Mouse (Mus musculus) C3H10T1/2 (cell line): ENCODE measurements around the gene Npy2r. TPM values are rescaled to one million over a fixed set of nuclear protein-coding genes. Genes with fewer than 3 reads are reported as not detected.

Experiments
- polyA plus RNA-seq, 2 experiments: library from polyadenylated mRNA; unstranded; fragments of >200 nt; fragmentation: generic; extraction: Trizol; gene quantifications; one replicate each; pipeline ENCODE4 v1.2.1; 2012; ENCODE audit warnings: missing spikeins in 2 of 2

The Npy2r gene
- polyA plus RNA-seq, result not detected

DNA sequence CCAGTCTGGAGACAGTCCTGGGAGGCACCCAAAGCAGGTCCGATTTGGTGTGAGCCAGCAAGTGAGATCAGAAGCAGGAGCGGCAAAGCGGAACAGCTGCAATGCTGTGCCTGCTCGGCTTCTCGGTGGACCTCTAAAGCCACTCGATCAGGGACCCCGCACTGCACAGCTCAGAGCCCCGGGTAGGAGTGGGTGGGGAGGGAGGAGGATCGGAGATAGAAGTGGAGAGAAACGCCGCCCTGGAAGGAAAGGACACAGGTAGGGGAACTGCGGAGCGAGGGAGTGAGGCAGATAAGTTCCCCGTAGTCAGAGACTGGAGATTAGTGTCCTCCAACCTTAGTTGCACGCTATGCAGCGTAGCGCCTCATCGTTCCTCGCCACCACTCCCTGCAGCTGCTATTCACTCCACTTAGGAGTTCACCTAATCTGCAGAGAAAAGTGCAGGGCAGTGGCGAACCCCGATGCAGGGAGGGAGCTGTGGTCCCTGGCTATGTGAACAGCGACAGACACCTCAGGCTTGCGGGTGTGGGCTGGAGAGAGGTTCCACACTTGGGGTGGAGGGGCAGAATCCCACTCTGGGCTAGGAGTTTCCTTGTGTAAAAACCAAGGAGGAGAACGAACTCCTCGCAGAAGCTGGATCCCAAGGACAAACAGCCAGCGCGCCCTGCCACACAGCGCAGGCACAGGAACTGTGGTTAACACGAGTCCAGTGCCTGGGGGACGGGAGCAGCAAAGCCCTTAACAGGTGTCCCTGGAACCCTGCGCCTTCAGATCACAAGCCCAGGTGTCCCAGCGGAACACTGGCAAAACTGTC lies at the start of gene Npy2r:
TSS of gene Npy2r (minus strand) at position 177 of the 814 bp plus-strand sequence.

Other genes starting within 250 kb of the Npy2r start
- gene Map9, start 190.0 kb downstream of the Npy2r start, polyA plus RNA-seq, result under 1 TPM; 0.14 to 0.54 TPM